Mouse (Mus musculus) lung, postnatal 4 days (tissue): ENCODE data around the gene Ap5s1.
A peak's percentile ranks its signal among the peaks of the same experiment; 100 is the strongest.

Experiments used
- DNase-seq, 2 experiments: peaks; one replicate each; pipeline ENCODE4 v3.0.0; 2021

Gene Ap5s1

GRCm38 (mm10) chr2:131206778-131207177 lies at the start of gene Ap5s1:
TSS of gene Ap5s1 (plus strand) at chr2:131207078.
- no peak for DNase-seq

DNA sequence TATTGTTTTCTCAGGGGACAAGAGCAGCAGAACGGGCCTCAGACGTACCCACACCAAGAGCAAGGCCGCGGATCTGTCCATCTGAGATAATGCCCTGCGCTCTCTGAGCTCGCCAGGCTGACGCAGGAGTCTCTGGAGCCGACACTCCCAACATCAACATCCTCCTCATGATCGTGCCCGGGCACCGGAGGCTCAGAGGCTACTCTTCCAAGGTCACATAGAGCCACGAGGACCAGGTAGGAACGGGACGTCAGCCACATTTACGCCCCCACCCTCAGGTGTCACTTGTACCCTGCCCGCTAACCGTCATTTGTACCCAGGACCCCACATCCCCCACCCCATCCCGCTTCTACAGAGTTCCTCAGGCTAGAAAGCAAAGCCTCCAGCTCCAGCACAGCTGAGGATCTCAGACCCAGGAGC lies 47.4 kb upstream of the Ap5s1 start:
- peak; percentile 62 to 63 for DNase-seq

DNA sequence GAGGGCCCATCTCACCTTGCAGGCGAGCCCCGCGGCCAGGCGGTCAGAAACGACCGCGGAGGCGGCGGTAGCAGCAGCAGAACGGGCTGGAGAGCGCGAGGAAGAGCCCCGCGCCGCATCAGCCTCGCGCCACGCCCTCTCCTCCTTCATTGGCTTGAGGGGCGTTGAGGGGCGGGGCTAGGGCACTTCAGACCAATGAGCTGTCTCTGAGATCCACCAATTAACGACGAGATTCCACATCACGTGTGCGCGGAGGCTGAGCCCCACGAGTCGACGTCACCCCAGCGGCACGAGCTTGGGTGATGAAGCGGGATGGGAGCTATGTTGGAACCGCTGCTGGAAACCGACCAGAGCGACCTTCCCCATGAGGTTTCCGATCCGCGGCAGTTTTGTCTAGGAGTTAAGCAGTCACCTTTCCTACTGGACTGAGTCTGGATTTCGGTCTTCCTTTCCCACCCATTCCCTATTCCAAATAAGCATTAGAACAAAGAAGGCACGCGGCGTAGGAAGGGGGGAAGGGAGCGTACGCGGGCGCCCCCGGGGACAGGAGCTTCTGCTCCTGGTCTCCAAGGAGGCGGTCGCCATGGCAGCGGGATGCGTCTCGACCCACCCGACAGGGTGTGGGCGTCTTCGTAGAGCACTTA lies 46.8 kb upstream of the Ap5s1 start, which contains the start of gene 1700037H04Rik:
TSS of gene 1700037H04Rik (minus strand) at position 144 of the 644 bp plus-strand sequence.
- peak; percentile 97 for DNase-seq

- DNase-seq: no peak
These were observed 46.2 kb upstream of the Ap5s1 start for GRCm38 (mm10) chr2:131160671-131161111.

DNA sequence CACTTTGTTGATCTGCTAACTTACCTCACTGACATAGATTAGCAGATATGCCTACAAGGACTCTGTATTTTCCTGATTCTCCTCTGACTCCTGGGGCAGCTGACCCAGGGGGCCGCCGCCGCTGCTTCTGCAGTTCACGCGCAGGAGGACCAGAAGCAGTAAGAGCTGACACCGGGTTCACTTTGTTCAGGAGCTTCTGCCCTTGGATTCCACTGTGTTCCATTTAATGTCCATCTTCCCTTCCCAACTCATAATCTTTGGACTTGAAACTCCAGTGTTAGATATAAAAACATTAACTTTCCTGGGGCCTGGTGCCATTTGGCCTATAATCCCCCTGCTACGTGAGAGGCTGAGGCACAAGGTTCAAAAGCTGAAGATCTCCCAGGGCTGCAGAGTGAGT lies 43.0 kb upstream of the Ap5s1 start:
- DNase-seq: no peak

GRCm38 (mm10) chr2:131166172-131166571 lies 40.7 kb upstream of the Ap5s1 start:
- no peak for DNase-seq

DNA sequence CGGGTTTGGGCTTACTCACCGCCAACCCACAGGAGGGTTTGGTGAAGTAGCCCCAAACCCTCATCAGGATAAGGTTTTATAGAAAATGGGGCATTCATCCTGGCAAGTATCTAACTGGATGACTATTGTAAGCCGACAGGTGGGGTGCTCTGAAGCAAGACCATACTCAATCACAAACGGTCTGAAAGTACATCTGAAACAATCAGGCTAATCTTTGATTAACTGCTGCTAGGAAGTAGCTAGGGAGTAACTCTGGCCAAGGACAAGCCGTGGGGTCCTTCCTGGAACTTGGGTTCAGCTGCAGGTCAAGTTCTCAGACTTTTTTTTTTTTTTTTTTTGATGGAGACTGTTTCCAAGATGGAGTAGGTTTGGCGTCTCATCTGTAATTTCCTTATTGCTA lies 38.9 kb upstream of the Ap5s1 start:
- DNase-seq: no peak

DNA sequence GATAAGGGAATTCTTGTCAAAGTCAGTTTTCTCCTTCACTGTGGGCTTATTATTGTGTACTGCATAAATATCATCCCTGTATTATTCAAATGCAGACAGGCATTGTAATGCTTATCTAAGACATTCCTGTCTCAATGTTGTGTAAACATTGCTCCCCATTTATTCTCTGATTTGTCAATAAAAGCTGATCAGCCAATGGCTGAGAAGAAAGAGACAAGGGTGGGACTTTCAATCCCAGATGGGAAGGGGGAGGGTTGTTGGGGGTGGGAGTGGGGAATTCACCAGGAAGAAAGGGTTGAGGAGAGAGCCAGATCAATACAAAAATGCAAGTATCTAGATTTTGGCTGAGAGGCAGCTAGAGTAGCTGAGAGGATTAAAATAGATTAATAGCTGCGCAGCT lies 38.0 kb upstream of the Ap5s1 start:
- no peak for DNase-seq

DNA sequence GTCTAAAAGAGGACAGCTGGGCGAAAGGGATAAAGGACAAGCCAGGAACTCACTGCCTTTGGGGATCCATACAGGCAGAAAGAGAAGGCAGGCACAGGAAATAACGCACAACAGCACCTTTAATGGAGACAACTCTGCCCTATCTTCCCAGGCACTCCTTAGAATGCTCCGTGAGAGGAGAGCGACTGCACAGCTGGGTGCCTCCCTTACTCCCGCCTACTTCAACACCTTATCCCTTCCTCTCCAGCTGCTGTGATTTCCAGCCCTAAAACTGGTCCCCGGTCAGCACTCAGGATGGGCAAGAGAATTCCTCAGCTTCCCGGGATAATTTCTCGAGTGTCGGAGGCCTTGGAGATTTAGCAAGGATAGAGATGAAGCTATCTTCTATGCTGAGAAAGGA lies 35.9 kb upstream of the Ap5s1 start:
- DNase-seq: no peak

DNA sequence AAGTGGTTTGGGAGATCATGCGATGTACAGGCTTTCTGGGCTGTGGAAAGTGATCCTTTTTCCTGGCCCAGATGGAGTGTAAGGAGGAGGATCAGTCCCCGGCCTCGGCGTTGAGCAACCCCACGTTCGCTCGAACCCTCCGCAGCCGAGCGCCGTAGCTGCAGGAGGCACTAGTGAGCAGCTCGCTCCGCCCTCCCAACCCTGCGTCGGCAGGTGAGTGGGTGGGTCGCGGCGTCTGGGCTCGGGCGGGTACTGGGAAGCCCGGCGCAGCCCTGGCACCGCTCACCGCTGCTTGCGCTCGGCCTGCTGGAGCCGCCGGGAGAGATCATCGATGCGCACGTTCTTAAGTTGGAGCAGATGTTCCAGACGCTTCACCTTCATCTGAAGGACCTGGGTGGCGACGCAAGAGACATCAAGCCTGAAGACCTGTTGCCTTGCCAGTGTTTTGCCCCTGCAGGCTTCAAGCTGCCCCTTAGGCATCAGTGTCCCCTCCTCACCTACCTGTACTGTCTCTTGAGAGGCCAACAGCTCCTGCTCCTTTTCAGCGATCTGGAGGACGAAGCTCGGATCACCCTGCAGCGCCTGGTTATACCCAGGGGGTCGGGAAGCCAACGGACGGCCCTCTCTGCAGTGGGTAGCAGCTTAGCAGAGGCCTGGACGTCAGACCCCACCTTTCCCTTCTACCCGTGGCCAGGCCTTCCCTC lies 35.3 kb upstream of the Ap5s1 start:
- DNase-seq: peak; percentile 80 to 83

GRCm38 (mm10) chr2:131172322-131172721 lies 34.6 kb upstream of the Ap5s1 start:
- DNase-seq: no peak

DNA sequence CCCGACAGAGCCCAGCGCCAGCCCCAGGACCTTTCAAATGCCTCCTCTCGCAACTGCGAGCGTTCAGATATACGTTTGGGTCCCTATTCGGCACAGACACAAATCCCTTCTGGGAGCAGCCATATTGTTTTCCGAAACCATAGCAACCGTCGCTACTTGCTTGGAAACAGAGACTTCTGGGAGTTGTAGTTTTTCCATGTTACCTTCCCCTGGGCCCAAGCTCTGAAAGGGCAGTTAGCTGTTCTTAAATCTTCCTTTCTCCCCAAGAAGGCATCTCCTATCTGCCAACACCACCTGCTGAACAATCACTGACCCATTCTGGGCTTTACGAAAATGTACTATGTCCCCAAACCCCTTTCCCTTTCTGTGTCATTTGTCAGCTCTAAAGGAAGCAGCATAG lies 32.2 kb upstream of the Ap5s1 start:
- peak in 1 of 2 experiments; percentile 63 for DNase-seq

DNA sequence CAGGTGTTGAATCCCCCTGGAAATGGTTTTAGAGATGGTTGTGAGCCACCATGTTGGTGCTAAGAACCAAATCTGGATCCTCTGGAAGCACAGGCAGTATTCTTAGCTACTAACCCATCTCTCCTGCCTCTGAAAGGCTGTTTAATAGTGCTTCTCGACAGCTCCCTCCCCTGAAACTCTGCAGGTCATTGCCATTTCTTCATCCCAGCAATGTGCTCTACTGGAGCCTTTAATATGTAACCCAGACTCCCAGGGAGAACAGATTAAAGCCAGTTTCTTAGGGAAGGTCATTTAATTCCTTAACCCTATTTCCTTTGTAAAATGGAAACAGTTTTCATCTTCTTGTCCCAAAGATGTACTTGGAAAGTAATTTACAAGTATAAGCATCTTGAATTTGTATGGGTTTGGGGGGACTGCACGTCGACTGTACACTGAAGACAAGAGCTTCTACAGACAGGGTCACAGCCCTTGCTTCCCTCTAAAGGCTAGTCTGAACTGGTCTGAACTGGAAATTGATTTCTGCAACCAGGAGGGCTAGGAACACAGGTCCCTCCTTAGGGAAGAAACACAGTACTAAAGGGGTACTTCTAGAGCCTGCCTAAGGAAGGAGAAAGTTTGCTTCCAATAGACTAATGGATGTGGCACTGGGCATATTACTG lies 31.5 kb upstream of the Ap5s1 start:
- DNase-seq: no peak

DNA sequence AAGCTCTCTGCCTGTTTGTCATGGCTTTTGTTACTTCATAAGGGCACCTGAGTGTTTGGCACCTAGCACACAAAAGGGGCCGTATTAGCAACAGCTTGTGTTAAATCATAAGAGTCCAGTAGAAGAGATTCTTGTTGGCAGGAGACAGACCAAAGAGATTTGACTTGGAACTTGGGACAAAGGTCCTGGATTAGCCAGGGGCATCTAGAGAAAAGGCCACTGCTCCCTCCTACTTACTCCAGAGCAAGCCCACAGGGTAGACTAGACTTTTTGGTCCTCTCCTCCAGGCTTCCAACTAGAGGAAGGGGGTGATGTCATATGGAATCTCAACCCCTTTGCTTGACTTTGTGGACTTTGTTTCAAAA lies 31.0 kb upstream of the Ap5s1 start:
- no peak for DNase-seq

DNA sequence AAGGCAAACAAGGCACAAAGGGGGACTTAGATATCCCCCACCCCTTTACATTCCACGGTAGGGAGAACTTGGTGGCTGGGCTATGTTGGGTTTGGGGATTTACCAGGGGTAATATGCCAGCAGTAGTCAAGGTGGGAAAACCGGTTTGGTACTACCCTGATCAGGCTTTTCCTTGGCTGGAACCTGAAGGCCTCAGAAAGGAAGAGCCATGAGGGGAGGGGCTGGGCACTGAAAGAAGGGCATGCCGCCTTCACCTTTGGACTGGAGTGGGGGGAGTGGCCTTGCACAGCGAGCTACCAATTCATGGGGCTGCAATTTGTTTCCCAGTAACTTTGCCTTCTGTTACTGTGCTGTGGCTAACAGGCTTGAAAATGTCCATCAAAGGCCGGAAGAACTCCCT lies 30.4 kb upstream of the Ap5s1 start:
- peak; percentile 52 to 71 for DNase-seq

GRCm38 (mm10) chr2:131177932-131178331 lies 28.9 kb upstream of the Ap5s1 start:
- DNase-seq: no peak

DNA sequence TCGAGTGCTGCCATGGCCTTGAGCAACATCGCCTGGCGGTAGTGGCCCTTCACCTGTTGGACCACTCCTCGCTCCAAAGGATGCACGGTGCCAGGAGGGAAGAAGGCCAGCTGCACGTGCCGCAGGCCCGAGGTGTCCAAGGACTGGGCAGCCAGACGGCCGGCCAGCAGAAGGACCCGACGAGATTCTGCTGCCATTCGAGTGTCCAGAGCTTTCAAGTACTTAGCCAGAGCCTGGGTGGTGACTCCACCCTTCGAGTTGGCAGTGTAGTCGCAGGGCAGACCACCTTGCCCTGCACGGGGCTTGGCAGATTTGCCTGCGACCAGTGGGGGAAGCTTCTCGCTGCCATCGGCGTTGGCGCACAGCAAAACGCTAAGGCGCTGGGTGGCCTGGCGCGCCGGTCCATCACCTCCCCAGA lies 28.0 kb upstream of the Ap5s1 start:
- DNase-seq: peak; percentile 28 to 53

DNA sequence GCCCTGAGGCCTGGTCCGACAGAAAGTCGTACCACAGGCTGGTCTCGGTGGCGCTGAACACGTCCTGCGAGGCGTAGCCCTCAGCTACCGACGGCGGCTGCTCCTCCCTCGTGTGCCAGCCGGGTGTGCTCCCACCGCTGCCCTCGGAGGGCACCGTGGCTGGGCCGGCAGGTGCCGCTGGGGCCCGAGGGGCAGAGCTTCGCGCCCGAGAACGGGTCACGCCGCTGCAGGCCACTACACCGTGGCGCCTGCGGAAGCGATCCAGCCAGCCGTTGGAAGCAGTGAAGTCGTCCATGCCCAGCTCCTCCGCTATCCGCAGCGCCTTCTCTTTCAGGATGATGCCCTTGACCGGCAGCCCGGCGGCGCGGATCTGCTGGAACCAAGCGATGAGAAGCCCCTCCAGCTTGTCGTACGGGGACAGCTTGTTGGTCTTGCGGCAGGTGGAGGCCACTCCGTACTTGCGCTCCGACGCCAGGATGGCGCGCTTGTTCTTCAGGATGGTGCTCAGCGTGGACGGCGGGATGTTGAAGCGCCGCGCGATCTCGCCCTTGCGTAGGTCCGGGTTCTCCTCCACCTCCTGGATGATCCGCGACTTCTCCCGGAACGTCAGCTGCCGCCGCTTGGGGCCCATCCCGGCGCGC lies 27.5 kb upstream of the Ap5s1 start:
- peak; percentile 73 to 81 for DNase-seq

GRCm38 (mm10) chr2:131179990-131180587 lies 26.8 kb upstream of the Ap5s1 start, which contains the start of gene Cenpb:
TSS of gene Cenpb (minus strand) at chr2:131180067.
- peak; percentile 89 to 93 for DNase-seq

DNA sequence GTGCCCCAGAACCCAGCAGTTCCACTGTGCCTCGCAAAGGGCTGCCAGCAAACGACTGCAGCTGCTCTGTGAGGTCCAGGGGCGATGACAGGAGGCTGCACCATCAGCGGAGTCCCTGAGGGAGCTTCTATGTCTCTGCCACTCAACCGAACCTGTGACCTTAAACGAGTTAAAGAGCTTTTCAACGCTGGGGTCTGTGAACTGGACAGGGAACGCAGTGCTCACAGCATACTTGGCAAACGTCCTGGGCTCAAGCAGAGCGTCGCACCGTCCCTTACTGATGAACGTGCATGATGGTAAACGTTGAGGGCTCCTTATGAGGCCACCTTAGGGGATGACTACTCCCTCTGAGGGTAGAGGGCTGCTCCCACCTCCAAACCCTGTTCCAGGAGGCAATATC lies 20.5 kb upstream of the Ap5s1 start:
- DNase-seq: no peak

GRCm38 (mm10) chr2:131186771-131187601 lies 19.9 kb upstream of the Ap5s1 start, which contains the start of the genes Cdc25b and Spef1:
TSS of gene Cdc25b (plus strand) at chr2:131186949.
TSS of gene Spef1 (minus strand) at chr2:131187282.
- DNase-seq: peak; percentile 91 to 92

DNA sequence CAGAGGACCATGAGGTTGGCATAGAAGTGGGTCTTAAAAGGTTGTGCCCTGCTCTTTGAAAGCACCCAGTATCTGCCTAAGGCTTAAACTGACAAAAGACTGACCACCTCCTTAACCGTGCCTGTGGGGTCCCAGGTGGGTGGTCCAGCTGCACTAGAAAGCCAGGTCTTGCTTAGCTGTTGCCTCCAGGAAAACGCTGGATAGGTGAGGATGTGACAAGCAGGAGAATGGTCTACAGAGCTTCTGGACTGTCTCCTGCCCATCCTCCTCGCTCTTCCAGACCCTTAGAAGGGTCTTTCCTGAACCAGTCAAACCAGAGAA lies 19.3 kb upstream of the Ap5s1 start:
- no peak for DNase-seq
